Mouse (Mus musculus): ENCODE measurements at regions not wholly inside any gene's neighbourhood (a gene's known extent, or its start where the extent isn't known, plus 50 kb on each side); places are given as distances from the start of the nearest gene placed in this dataset.
A peak's percentile ranks its signal among the peaks of the same experiment; 100 is the strongest.

DNA sequence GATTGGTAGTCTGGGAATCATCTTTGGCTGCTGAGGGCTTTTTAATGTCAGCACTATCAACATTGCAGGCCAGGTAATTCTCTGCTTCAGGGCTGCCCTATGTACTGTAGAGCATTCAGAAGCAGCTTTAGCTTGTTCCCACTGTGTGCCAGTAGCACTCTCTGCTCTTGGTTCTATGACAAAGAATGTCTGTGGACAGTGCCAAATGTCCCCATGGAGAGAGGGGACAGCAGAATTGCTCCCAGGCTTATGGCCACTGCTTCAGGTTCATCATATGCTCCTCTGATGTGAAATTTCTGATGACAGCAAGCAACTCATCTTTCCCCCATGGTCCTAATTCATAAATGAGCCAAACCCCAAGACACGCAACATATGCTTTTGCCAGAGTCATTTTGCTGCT, 314.3 kb downstream of the Fam19a4 start:
- DNase-seq: no peak

DNA sequence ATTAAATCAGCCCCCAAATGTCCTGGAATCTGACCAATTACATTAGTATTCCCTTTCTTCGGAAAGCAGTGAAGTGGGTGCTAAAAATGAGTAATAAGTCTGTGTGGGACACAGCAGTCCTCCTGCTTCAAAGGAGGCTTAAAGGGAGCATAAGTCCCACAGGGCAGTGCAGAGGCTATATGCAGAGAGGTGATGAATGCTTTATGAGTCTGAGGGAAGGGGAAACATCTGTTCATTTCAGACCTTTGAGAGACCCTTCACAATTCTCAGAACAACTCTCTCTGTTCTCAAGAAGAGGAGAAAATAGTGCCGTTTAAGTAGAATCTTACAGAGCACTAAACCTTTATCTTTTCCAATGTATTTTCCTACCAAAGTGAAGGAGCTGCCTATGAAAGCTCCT, 343.3 kb downstream of the Fam19a4 start:
- DNase-seq: no peak

DNA sequence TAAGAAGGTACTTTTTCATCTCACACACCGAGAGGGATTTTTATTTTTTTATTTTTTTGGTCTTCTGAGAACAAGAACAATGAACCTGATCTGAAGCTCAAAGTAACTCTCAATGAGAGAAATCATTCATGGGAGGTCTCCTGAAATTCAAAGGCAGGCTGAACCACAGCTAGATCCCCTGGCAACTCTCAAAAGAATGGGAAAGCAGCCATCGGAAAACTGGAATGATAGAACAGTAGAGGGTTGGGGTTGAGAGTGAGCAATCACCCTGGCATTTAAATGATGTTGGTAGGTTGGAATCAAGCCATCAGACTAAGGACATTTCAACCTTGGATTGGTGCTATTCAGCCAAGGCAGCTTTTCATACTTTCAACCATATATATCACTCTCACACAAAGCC, 350.5 kb downstream of the Fam19a4 start:
- peak; percentile 1 for DNase-seq
